Mouse (Mus musculus) neutrophil, adult 5-6 weeks (primary cell): ENCODE data around the gene Tnpo3. TPM values are rescaled to one million over a fixed set of nuclear protein-coding genes. Genes with fewer than 3 reads are reported as not detected.

Experiments used
- ATAC-seq: fragments of 151-379, 151-347 bp; 2 replicates; pipeline ENCODE4 v1.8.0; 2017; ENCODE audit warnings: mild to moderate bottlenecking, moderate TSS enrichment; ENCODE audit not compliant: insufficient number of reproducible peaks, poor library complexity, low FRiP score, severe bottlenecking; ENCODE audit errors: extremely low read depth
- total RNA-seq: library from RNA; stranded (forward); fragments of 200-1000 nt; gene quantifications from 2 replicates; pipeline ENCODE4 v1.2.3, GENCODE M21; 2017

Tnpo3 gene
- total RNA-seq, 1 experiment from 2014 or later = 95.6 TPM

GRCm38 (mm10) chr6:29501599-29501998 lies 108.1 kb downstream of the Tnpo3 start:
- no peak for ATAC-seq

DNA sequence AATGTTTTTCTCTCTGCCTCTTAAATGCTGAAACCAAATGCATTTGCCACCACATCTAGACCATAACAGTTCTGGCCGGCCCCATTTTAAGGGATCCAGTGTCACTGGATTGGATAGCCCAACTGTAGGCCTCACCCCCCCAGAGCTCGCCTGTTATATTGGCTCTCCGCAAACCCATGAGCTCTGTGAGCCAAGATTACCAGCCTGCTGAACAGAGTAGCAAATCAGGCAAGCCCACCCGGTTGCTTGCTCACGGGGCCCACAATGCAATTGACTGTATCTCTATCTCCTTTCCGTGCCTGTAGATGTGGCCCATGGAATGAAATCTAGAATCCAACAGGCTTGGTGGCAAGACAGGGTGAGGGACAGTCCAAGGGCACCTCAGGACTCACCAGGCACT lies 108.9 kb downstream of the Tnpo3 start:
- ATAC-seq = no peak

GRCm38 (mm10) chr6:29500177-29500576 lies 109.5 kb downstream of the Tnpo3 start:
- ATAC-seq = no peak

DNA sequence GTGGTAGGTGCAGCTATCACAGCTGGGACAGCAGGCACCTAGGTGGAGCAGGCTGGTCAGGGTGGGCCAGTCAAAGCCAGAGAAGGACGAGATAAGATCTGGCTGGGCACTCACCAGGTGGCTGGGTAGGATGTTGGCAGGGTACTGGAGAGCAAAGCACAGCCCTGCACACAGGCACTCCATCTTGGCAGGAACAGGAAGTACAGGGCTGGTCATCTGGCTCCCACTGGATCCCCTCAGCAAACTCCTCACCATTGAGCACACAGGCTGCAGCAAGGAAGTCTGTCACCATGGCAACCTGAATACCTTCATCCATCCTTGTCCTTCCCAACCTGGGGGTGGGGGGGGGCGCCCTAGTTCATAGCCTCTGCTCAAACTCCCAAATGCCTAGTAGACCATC lies 111.9 kb downstream of the Tnpo3 start:
- ATAC-seq = no peak

DNA sequence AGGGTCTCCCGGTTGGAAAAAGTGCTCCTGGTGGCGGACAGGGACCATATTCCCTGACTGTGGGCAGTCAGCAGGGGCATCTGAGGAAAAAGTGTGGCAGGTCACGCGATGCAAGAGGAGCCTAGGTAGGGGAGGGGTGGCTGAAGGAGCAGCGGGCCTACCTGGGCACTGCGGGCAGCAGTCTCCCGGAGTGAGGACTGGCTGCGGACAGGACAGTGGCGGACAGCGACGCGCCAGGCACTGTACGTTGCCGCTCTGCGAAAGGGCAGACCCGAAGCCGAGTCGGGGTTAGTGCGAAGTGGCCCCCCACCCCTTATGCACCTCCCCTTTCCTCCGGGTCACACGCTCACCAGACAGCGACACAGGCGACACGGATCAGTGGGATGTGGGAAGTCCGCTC lies 113.4 kb downstream of the Tnpo3 start:
- no peak for ATAC-seq

DNA sequence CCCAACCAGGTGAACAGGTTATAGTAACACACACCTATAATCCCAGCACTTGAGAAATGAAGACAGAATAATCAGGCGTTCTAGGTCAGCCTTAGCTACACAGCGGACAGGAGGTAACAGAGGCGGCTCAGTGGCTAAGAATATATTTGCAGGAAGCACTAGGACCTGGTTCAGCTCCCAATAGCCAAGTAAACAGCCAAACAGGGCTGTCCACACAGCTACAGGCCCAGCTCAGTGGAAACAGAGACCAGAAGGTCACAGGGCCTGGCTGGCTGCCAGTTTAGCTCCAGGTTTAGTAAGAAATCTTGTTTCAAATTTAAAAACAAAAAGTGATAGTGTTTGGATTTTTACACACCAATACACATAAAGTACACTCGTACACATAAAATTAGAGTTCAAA lies 115.6 kb downstream of the Tnpo3 start:
- ATAC-seq = no peak

Other genes starting within 250 kb of the Tnpo3 start
- not detected in 2 replicates for gene Opn1sw, start 221.4 kb downstream of the Tnpo3 start, total RNA-seq
- gene Ccdc136, start 213.6 kb downstream of the Tnpo3 start, total RNA-seq = 0.49 TPM in 1 of 2 replicates, not detected in the other
- gene Flnc, start 176.6 kb downstream of the Tnpo3 start, total RNA-seq = not detected in 2 replicates
- 99.2 and 132 TPM in 2 replicates for gene Atp6v1f, start 142.2 kb downstream of the Tnpo3 start, total RNA-seq
- 5.1 and 7.6 TPM in 2 replicates for gene Atp6v1fnb, start 138.4 kb downstream of the Tnpo3 start, total RNA-seq
- 0.12 TPM in 1 of 2 replicates, not detected in the other for gene Kcp, start 101.9 kb downstream of the Tnpo3 start, total RNA-seq
- gene Irf5, start 83.3 kb downstream of the Tnpo3 start, total RNA-seq = 154 and 179 TPM in 2 replicates
- 2.0 and 2.2 TPM in 2 replicates for gene Tspan33, start 84.3 kb upstream of the Tnpo3 start, total RNA-seq
- 0.12 TPM in 1 of 2 replicates, not detected in the other for gene Smo, start 125.6 kb upstream of the Tnpo3 start, total RNA-seq
- gene Ahcyl2, start 158.1 kb upstream of the Tnpo3 start, total RNA-seq = 30.8 and 53.1 TPM in 2 replicates